Mouse (Mus musculus): ENCODE data around the gene Il31. TPM values are rescaled to one million over a fixed set of nuclear protein-coding genes. Genes with fewer than 3 reads are reported as not detected.

The Il31 gene
- total RNA-seq, 2 experiments from 2014 or later = not detected

DNA sequence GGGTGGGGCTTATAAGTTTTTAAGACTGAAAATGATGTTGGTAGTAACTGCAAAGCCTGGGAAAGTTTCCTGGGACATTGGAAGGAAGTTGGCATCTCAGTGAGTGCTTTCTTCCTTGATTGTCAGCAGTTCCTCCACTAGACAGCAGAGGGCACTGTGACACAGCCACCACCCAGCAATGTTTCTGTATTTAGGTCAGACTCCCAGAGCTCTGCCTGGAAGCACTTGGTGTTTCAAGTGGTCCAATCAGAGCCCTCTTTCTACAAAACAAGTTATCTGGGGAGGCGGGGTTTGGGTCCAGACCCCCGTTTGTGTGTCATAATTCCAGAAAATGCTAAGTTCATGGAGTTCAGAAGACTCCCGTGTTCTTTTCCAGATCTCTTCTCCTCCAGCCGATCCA, 45.2 kb downstream of the Il31 start:
- peak; percentile 40 to 78 for DNase-seq (ENCODE audit: low spot score in 2 of 2)
- peak; percentile 99; the same call in 1 of the 2 replicates for TF ChIP-seq CTCF (conservative IDR thresholded peaks at IDR 0.05)
- Histone ChIP-seq H3K4me3 (no peak overlapping the region), H3K27ac (no peak overlapping the region)

- DNase-seq (ENCODE audit: low spot score in 2 of 2) = no peak
- Histone ChIP-seq H3K4me3 (no peak overlapping the region), H3K27ac (no peak overlapping the region)
- no peak for TF ChIP-seq CTCF (conservative IDR thresholded peaks at IDR 0.05)
These were observed 47.0 kb downstream of the Il31 start for GRCm38 (mm10) chr5:123442283-123442682.

GRCm38 (mm10) chr5:123440664-123441063, 48.6 kb downstream of the Il31 start:
- TF ChIP-seq CTCF (conservative IDR thresholded peaks at IDR 0.05) = peak; percentile 68
- Histone ChIP-seq H3K4me3 (no peak overlapping the region), H3K27ac (no peak overlapping the region)
- peak in 1 of 2 experiments; percentile 32 for DNase-seq (ENCODE audit: low spot score in 2 of 2)

DNA sequence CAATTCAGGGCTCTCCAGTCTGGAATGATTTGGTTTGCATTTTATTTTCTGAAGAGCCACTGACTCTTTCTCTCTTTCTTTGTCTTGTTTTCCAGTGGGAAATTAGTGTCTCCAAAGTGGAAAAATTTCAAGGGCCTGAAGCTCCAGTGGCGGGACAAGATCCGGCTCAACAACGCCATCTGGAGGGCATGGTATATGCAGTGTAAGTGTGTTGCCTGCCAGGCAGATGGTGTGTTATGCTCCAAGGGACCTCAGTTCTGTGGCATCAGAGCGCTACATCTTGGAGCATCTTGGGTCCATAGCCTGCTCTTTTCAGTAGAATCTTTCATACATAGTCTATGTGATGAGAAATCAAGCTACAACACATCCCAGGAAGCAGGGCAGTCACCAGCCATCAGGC, 49.3 kb downstream of the Il31 start:
- peak; percentile 67 for TF ChIP-seq CTCF (conservative IDR thresholded peaks at IDR 0.05)
- no peak overlapping the region for H3K4me3 ChIP-seq
- DNase-seq (ENCODE audit: low spot score in 2 of 2) = peak in 1 of 2 experiments; percentile 44
- no peak overlapping the region for H3K27ac ChIP-seq

DNA sequence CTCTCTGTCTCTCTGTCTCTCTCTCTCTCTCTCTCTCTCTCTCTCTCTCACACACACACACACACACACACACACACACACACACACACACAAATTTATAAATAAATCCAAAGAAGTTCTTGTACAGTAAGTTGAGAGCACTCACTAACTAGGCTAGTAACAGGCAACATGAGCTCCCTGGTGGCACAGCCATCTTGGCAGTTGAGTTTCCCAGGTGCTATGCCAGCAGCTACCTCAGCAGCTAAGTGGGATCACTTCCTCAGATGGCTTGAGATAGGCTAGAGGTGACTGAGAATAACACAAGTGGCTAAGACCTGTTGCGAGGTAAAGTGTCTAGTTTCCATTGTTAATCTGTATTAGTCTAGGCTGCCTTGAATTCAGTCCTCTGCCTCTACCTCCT, 50.0 kb downstream of the Il31 start:
- no peak for DNase-seq (ENCODE audit: low spot score in 2 of 2)
- no peak for TF ChIP-seq CTCF (conservative IDR thresholded peaks at IDR 0.05)
- Histone ChIP-seq H3K4me3 (no peak overlapping the region), H3K27ac (no peak overlapping the region)

GRCm38 (mm10) chr5:123438381-123438780, 50.9 kb downstream of the Il31 start:
- DNase-seq (ENCODE audit: low spot score in 2 of 2) = no peak
- TF ChIP-seq CTCF (conservative IDR thresholded peaks at IDR 0.05) = no peak
- Histone ChIP-seq H3K4me3 (no peak overlapping the region), H3K27ac (no peak overlapping the region)

DNA sequence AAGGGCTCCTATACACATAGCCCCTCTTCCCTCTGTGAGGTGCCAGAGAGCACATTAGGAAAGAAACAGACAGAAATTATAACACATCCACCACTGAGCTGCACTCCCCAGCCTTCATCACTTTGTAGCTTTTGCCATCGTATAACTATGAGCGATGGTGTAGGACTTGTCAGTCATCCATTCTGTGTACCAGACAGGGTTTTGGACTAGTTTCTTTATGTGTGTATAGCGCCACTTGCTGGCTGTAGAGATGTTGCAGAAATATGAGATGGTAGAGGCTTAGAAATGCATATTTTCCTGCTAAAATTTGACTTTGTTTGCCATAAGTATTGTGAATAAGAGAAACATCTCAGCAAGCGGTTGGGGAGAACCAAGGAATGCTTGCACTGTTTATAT, 52.5 kb downstream of the Il31 start:
- Histone ChIP-seq H3K4me3 (no peak overlapping the region), H3K27ac (peak overlapping the region; percentile 53; the same call in 1 of the 2 replicates)
- peak; percentile 92 for TF ChIP-seq CTCF (conservative IDR thresholded peaks at IDR 0.05)
- peak; percentile 41 to 61 for DNase-seq (ENCODE audit: low spot score in 2 of 2)

DNA sequence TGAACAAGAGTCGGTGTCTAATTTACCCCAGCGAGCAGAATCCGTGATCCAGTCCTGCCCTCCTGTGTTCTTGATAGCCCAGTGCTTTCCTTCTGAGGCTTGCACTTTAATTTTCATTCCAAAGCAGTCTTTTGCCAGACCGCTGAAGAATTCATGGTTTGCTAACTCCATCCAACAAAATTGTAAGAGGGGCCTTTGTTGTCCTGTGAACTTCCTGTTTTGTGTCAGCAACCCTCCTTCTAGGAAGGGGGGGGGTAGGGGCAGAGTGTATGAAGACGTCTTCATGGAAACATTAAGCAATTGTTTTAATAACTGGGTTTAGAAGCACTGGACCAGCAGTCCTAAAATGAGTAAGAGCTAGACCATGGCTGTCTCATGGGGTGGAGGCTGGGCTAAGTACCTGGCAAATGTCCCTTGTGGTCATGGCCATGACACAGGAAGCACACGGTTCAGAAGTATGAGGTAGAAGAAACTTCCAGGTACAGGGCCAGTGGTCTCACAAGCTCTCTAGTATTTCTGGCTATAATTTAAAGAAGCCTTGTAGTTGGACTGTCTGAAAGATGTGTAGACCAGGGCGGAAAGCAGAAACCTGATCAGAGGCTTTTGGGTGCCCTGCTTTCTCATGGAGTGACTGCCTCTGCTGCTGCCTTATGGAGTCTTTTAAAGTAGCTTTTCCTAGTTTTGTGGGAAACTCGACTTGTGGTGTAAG, 53.1 kb downstream of the Il31 start:
- peak; percentile 53 for TF ChIP-seq CTCF (conservative IDR thresholded peaks at IDR 0.05)
- Histone ChIP-seq H3K4me3 (no peak overlapping the region), H3K27ac (peak overlapping the region; percentile 53; the same call in 1 of the 2 replicates)
- DNase-seq (ENCODE audit: low spot score in 2 of 2) = no peak

- Histone ChIP-seq H3K4me3 (no peak overlapping the region), H3K27ac (peak overlapping the region; percentile 9; the same call in 1 of the 2 replicates)
- no peak for TF ChIP-seq CTCF (conservative IDR thresholded peaks at IDR 0.05)
- peak in 1 of 2 experiments; percentile 14 for DNase-seq (ENCODE audit: low spot score in 2 of 2)
These were observed 56.9 kb downstream of the Il31 start for GRCm38 (mm10) chr5:123432305-123432874.

DNA sequence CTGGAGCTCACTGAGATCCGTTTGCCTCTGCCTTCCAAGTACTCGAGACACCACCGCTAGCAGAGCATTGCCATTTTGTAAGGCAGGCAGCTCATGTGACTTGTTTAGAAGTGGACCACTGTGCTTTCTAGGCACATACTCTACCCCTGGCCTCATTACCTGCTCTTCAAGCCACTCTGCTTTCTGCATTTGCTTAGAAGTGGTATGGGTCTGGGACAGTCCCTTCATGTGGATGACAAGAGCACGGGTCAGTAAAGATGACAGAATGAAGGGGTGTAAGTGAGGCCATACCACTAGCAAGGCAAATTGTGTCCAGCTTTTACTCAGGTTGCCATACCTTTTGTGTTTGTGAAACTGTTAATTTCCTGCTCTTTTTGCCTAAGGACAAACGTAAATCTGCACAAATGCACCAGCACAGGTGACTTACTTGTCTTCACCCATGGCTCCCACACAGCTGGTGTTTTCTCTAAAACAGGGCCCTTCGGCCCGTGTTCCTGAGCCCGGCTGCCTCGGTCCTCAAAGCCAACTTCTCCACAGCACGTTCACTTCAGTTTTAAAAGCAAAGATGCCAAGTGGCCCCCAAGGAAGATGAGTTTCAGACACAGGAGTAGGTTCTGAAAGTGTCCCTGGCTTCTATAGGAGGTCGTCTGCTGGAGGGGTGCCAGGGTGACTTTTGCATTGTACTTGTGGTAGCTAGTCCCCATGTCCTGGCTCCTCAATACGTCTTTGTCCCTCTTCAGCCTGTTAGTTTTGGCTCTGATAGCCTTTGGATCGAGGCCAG, 57.6 kb downstream of the Il31 start:
- DNase-seq (ENCODE audit: low spot score in 2 of 2) = peak in 1 of 2 experiments; percentile 46
- H3K4me3 ChIP-seq = no peak overlapping the region
- TF ChIP-seq CTCF (conservative IDR thresholded peaks at IDR 0.05) = no peak
- peak overlapping the region; percentile 9 for H3K27ac ChIP-seq

Small RNA genes lying within 50 kb of the gene (microRNA-seq; reads per million reads assigned to microRNA genes)
- gene Mir7647 = 2.2 to 3.8 reads per million in 2 experiments

Other genes with a start within 250 kb of the Il31 start
- 1 to 10 TPM; 4.5 to 5.6 TPM for gene Wdr66, start 237.4 kb downstream of the Il31 start, total RNA-seq (2021)
- 10 to 100 TPM; 67.4 to 70.2 TPM for gene Bcl7a, start 145.7 kb downstream of the Il31 start, total RNA-seq (2021)
- 10 to 100 TPM; 17.7 to 18.3 TPM for gene Mlxip, start 94.7 kb downstream of the Il31 start, total RNA-seq (2021)
- gene Lrrc43, start 184 bp downstream of the Il31 start, total RNA-seq (2021) = 1 to 10 TPM in 1 of 2 experiments, under 1 TPM in 1; 0.39 to 1.0 TPM
- 1 to 10 TPM; 1.2 TPM for gene B3gnt4, start 21.0 kb upstream of the Il31 start, total RNA-seq (2021)
- 10 to 100 TPM; 33.3 to 35.4 TPM for gene Diablo, start 34.7 kb upstream of the Il31 start, total RNA-seq (2021)
- gene Gm49027, start 36.0 kb upstream of the Il31 start, total RNA-seq (2021) = 1 to 10 TPM; 4.9 to 8.6 TPM
- 10 to 100 TPM; 87.1 to 87.4 TPM for gene Vps33a, start 83.5 kb upstream of the Il31 start, total RNA-seq (2021)
- gene Clip1, start 195.1 kb upstream of the Il31 start, total RNA-seq (2021) = 100 to 1,000 TPM; 136 to 144 TPM
- 10 to 100 TPM; 54.4 to 56.0 TPM for gene Zcchc8, start 231.6 kb upstream of the Il31 start, total RNA-seq (2021)

All from layer of hippocampus, adult 2 months (tissue).